Mouse (Mus musculus) forebrain, embryonic 16.5 days (tissue): ENCODE measurements around the gene Ecm1. TPM values are rescaled to one million over a fixed set of nuclear protein-coding genes. Genes with fewer than 3 reads are reported as not detected.

Source experiments
- ATAC-seq: fragments of 200-750 bp; cut with Nextera tagmentation; 2 replicates; pipeline ENCODE4 v1.8.0; 2017; ENCODE audit warnings: mild to moderate bottlenecking, moderate library complexity
- H3K27ac ChIP-seq: fragments of 300-500 bp; sonication (generic); 2 replicates; pipeline ENCODE4 v1.5.1; 2014; ENCODE audit warnings: low read length, control low read depth
- H3K27me3 ChIP-seq: fragments of 300-500 bp; sonication (generic); replicated peaks from 2 replicates; pipeline ENCODE4 v1.6.1; 2014; ENCODE audit warnings: low read length; ENCODE audit not compliant: control insufficient read depth, insufficient read depth
- H3K36me3 ChIP-seq: fragments of 300-500 bp; sonication (generic); 2 replicates; pipeline ENCODE4 v1.6.1; 2014; ENCODE audit not compliant: control insufficient read depth, insufficient read depth
- H3K4me1 ChIP-seq: fragments of 300-500 bp; sonication (generic); replicated peaks from 2 replicates; pipeline ENCODE4 v1.6.1; 2014; ENCODE audit warnings: low read length; ENCODE audit not compliant: control insufficient read depth, insufficient read depth
- H3K4me2 ChIP-seq: fragments of 300-500 bp; sonication (generic); 2 replicates; pipeline ENCODE4 v1.6.1; 2014; ENCODE audit warnings: mild to moderate bottlenecking, low read length, control low read depth
- H3K4me3 ChIP-seq: fragments of 300-500 bp; sonication (generic); replicated peaks from 2 replicates; pipeline ENCODE4 v1.5.1; 2014; ENCODE audit warnings: mild to moderate bottlenecking, low read length, control low read depth
- H3K9ac ChIP-seq: fragments of 300-500 bp; sonication (generic); replicated peaks from 2 replicates; pipeline ENCODE4 v1.6.1; 2014; ENCODE audit warnings: low read depth, low read length, control low read depth
- H3K9me3 ChIP-seq: fragments of 300-500 bp; sonication (generic); 2 replicates; pipeline ENCODE4 v1.6.1; 2016; ENCODE audit warnings: low read length; ENCODE audit not compliant: control insufficient read depth
- WGBS: fragments of 180-500 bp; shearing (Covaris S2); extraction: QIAGEN DNeasy Blood & Tissue Kit; methylation state at CpG from one replicate; pipeline ENCODE4 v1.1.7; 2014; 5-methylcytosine and 5-hydroxymethylcytosine counted together
- polyA plus RNA-seq: library from polyadenylated mRNA; unstranded; fragments of >200 nt; fragmentation: Nextera tagmentation; extraction: Ambion mirVana; gene quantifications from 2 replicates; pipeline ENCODE4 v1.2.1, GENCODE M21; 2015

Ecm1 gene
- polyA plus RNA-seq, 1 experiment from 2014 or later = 7.9 TPM

DNA sequence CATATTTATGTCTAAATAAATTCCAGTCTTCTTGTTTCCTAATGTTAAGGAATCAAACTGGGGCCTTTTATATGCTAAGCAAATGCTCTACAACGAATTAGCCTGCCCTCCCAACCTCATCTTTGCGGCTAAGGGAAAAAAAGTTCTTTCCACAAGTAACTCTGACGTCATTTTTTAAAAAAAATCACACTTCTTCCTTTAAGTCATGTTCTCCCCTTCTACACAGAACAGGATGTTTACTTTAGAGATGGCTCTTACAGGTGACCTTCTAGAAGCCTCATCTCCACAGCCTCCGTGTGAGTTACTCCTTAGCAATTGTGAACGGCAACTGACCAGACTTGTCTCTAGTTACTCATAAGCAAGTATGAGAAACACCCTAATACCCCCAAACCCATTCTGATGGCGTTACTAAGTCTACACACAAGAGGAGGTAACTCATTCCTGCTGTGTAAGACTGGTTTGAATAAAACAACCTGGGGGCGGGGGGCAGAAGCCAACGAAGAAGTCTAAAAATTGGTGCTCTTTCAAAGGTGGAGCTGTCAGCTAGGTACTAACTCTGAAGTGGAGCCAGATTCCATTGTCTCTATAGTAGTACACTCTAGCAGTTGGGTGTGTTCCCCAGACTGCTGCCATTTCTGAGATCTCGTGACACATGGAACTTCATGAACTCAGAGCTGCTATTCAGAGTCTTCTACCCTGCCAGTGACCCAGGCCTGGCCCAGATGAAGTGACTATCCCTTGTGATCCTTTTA lies 19.3 kb upstream of the Ecm1 start:
- H3K36me3 ChIP-seq = no peaks in the 10 kb centered on the region; the same call in 1 of the 2 replicates
- H3K9me3 ChIP-seq = no peaks in the 10 kb centered on the region
- no peak overlapping the region for H3K4me2 ChIP-seq
- no peak overlapping the region for H3K4me3 ChIP-seq
- H3K9ac ChIP-seq = no peak overlapping the region
- H3K27ac ChIP-seq = no peak overlapping the region
- WGBS = 60% methylated on average over 9 of the region's 9 CpGs
- H3K4me1 ChIP-seq = peaks cover 8% of the 10 kb centered on the region
- H3K27me3 ChIP-seq = no peaks in the 10 kb centered on the region
- no peak for ATAC-seq

GRCm38 (mm10) chr3:95756808-95757207 lies 17.4 kb upstream of the Ecm1 start:
- Histone ChIP-seq H3K4me1 (peaks cover 10% of the 10 kb centered on the region), H3K9ac (no peak overlapping the region), H3K36me3 (peaks cover 8% of the 10 kb centered on the region; the same call in 1 of the 2 replicates), H3K27me3 (no peaks in the 10 kb centered on the region), H3K4me3 (no peak overlapping the region), H3K27ac (no peak overlapping the region), H3K9me3 (no peaks in the 10 kb centered on the region), H3K4me2 (no peak overlapping the region)
- no peak for ATAC-seq
- WGBS = 90% methylated on average over 2 of the region's 2 CpGs

DNA sequence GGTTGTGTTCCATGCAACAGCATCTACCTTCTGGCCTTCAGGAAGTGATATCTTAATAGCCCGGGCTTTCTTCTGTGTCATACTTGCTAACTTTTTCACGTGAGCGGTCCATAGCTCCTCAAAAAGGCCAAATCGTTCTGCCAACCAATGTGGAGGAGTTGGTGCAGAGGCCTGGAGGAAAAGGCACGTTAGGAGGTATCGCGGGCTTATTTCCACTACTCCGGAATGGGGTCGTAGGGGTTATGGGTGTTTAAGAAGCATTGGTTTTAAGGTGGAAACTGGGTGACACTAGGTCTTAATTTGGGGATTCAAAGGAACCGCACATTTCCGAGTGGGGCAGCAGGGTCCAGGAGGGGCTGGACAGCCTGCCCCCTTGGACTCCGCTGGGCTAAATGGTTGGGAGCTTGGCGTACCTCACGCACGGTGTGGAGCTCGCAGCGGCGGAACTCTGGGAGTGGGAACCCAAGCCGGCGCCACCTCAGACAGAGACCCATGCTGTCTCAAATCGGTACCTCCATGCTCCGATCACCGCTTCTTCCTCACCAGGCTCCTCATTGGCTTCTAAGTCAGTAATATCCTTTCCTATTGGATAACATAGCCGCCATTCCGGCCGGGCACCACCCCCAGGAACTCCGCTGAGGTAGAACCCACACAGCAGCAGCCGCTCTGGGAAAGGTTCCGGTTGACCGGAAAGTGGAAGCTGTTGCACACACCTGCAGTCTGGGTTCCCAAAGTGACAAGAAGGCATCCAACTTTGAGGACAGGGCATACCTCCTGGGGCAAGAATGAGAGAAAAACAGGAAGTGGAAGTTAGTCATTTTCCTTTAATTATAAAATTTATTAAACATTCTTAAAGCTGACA lies 15.2 kb upstream of the Ecm1 start:
- H3K27me3 ChIP-seq = no peaks in the 10 kb centered on the region
- H3K4me2 ChIP-seq = peak overlapping the region; percentile 89
- peak overlapping the region; percentile 73 for H3K9ac ChIP-seq
- ATAC-seq = peak; percentile 100
- peak overlapping the region; percentile 45; the same call in 1 of the 2 replicates for H3K27ac ChIP-seq
- peak overlapping the region; percentile 79 for H3K4me3 ChIP-seq
- no peaks in the 10 kb centered on the region for H3K9me3 ChIP-seq
- WGBS = under 1% methylated on average over 30 of the region's 30 CpGs
- H3K4me1 ChIP-seq = peaks cover 10% of the 10 kb centered on the region
- peaks cover 18% of the 10 kb centered on the region; the same call in 1 of the 2 replicates for H3K36me3 ChIP-seq

- ATAC-seq = no peak
- peaks cover 29% of the 10 kb centered on the region for H3K36me3 ChIP-seq
- no peak overlapping the region for H3K4me3 ChIP-seq
- H3K9me3 ChIP-seq = no peaks in the 10 kb centered on the region
- 83% methylated on average over 3 of the region's 3 CpGs for WGBS
- no peak overlapping the region for H3K27ac ChIP-seq
- no peak overlapping the region for H3K9ac ChIP-seq
- peaks cover 10% of the 10 kb centered on the region for H3K4me1 ChIP-seq
- no peaks in the 10 kb centered on the region for H3K27me3 ChIP-seq
- no peak overlapping the region for H3K4me2 ChIP-seq
Measured at GRCm38 (mm10) chr3:95752935-95753334, 13.6 kb upstream of the Ecm1 start.

GRCm38 (mm10) chr3:95740406-95740805 lies 1.0 kb upstream of the Ecm1 start:
- ATAC-seq = no peak
- no peak overlapping the region for H3K27ac ChIP-seq
- H3K9ac ChIP-seq = no peak overlapping the region
- no peak overlapping the region for H3K4me3 ChIP-seq
- H3K36me3 ChIP-seq = peaks cover 16% of the 10 kb centered on the region
- no peaks in the 10 kb centered on the region for H3K9me3 ChIP-seq
- no peaks in the 10 kb centered on the region for H3K4me1 ChIP-seq
- H3K4me2 ChIP-seq = no peak overlapping the region
- 86% methylated on average over 8 of the region's 8 CpGs for WGBS
- no peaks in the 10 kb centered on the region for H3K27me3 ChIP-seq

GRCm38 (mm10) chr3:95735071-95735670 lies 4.2 kb downstream of the Ecm1 start:
- ATAC-seq = no peak
- no peak overlapping the region for H3K4me2 ChIP-seq
- no peaks in the 10 kb centered on the region for H3K27me3 ChIP-seq
- WGBS = 92% methylated on average over 12 of the region's 12 CpGs
- H3K4me3 ChIP-seq = no peak overlapping the region
- no peaks in the 10 kb centered on the region for H3K4me1 ChIP-seq
- no peak overlapping the region for H3K9ac ChIP-seq
- no peak overlapping the region for H3K27ac ChIP-seq
- no peaks in the 10 kb centered on the region for H3K9me3 ChIP-seq
- peaks cover 2% of the 10 kb centered on the region for H3K36me3 ChIP-seq

DNA sequence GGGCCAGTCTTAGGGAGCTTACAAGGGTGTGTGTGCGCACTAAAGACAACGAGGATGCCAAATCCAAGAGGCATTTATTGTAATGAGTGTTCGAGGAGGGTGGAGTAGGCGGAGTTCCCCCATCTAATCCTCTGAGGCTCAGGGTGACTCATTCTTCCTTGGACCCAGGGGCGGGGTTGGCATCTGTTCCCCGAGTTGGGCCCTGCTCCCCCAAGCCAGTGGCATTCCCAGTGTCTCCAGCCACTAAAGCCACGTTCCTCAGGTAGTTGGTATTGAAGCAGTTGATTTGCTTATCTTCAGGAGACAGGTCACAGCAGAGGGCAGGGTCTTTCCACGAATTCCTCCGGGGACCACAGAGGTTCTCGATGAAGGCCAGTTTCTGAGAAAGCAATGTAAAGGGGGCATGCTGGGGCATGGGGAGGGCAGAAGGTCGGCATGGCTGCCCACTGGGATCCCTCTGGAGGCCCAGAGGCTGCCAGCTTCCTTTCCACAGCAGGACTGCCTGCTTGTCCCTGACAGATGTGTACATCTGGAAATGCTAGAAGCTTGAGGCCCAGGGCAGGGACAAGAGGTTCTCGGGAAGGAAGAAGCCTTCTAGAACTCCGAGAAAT lies 5.2 kb downstream of the Ecm1 start:
- H3K27me3 ChIP-seq = no peaks in the 10 kb centered on the region
- WGBS = 81% methylated on average over 13 of the region's 13 CpGs
- ATAC-seq = no peak

DNA sequence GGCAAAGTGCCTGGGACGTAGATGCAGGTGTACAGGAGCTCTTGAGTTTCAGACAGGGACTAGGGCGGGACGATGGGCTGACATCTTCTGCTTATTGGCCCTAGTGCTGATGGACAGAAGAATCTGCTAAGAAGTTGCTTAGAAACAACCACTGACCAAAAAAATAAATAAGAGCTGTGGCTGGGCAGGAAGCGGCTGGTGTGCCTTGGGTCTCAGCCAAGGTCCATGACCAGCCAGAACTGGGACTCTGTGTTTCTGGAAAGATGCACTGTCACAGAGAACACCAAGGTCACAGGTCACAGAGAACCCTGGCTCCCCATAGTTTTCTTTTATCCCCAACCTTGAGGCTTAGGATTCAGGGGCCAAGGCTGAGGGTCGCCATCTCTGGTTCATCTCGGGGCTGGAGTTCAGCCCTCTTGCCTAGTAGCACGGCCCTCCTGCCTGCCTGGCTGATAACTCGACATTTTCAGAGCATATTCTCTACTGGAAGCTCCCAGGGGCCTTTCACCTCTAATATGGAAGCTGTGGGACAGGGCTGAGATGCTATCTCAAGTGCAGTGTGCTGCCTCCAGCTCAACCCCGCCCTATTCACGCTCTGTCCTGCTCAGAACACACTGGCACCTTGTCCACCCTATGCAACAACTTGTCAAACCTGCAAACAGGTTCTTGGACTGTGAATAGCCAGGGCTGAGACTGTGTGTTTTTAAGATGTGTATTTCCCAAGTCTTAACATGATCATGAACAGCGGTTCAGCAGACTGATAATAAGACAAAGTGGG lies 6.4 kb downstream of the Ecm1 start:
- H3K27ac ChIP-seq = no peak overlapping the region
- H3K4me3 ChIP-seq = no peak overlapping the region
- H3K36me3 ChIP-seq = peaks cover 2% of the 10 kb centered on the region
- H3K9me3 ChIP-seq = no peaks in the 10 kb centered on the region
- H3K4me1 ChIP-seq = no peaks in the 10 kb centered on the region
- no peak overlapping the region for H3K9ac ChIP-seq
- no peaks in the 10 kb centered on the region for H3K27me3 ChIP-seq
- no peak overlapping the region for H3K4me2 ChIP-seq
- WGBS = 86% methylated on average over 11 of the region's 11 CpGs
- no peak for ATAC-seq

More for the DNA sequence above, 5.2 kb downstream of the Ecm1 start:
- no peak overlapping the region for H3K4me3 ChIP-seq
- H3K9me3 ChIP-seq = no peaks in the 10 kb centered on the region
- no peak overlapping the region for H3K4me2 ChIP-seq
- H3K4me1 ChIP-seq = no peaks in the 10 kb centered on the region
- H3K36me3 ChIP-seq = peaks cover 2% of the 10 kb centered on the region
- no peak overlapping the region for H3K27ac ChIP-seq
- no peak overlapping the region for H3K9ac ChIP-seq
